Mouse (Mus musculus) embryonic stem cell, embryonic (primary cell): ENCODE measurements around the gene Traf2.

ENCODE experiments used
- CTCF ChIA-PET, 4 experiments: fragments of 300-600 bp in 2 of 4; fragments of 350-600 bp in 2 of 4; sonication (Branson Sonifier 250); formaldehyde crosslinking; loops; one replicate each; lab custom pipeline; 2022; ENCODE audit warnings: inconsistent platforms in 2 of 4; lab: Charles Lee
- POLR2A ChIA-PET, 4 experiments: fragments of 300-600 bp in 2 of 4; fragments of 350-600 bp in 2 of 4; sonication (Branson Sonifier 250); formaldehyde crosslinking; loops; one replicate each; lab custom pipeline; 2022; ENCODE audit warnings: antibody characterized with exemption in 4 of 4, inconsistent platforms in 1 of 4; lab: Charles Lee

The Traf2 gene

GRCm38 (mm10) chr2:25469969-25470368 lies 76.8 kb downstream of the Traf2 start, which contains the start of gene Ptgds:
Ptgds (minus strand) TSS chr2:25470046.
- POLR2A ChIA-PET = interaction anchor here in 3 of 4 experiments (0.7 to 2.3 kb wide), 4 partner anchors 9 to 77 kb away, joined by 3 to 9 read pairs (median 6); partner anchors contain the start of genes Paxx (in 2 of the 3) and Traf2 (in 1 of the 3)

GRCm38 (mm10) chr2:25468962-25469915 lies 77.5 kb downstream of the Traf2 start:
- ChIA-PET POLR2A (interaction anchor here in 3 of 4 experiments (0.5 to 2.3 kb wide), 6 partner anchors 8 to 270 kb away, joined by 3 to 9 read pairs (median 5); partner anchors contain the start of genes Paxx (in 2 of the 3) and Traf2 (in 1 of the 3)), CTCF (interaction anchor here in 1 of 4 experiments (0.6 kb wide), 1 partner anchor 48 kb away, joined by 4 read pairs; no protein-coding TSS in a partner anchor)

More at GRCm38 (mm10) chr2:25469969-25470368, 76.8 kb downstream of the Traf2 start, which contains the start of gene Ptgds:
- CTCF ChIA-PET = interaction anchor here in 1 of 4 experiments (0.6 kb wide), 1 partner anchor 49 kb away, joined by 4 read pairs; no protein-coding TSS in a partner anchor
